Comparison of ENCODE assay signal across 23 mouse cellular contexts in the genomic region with DNA sequence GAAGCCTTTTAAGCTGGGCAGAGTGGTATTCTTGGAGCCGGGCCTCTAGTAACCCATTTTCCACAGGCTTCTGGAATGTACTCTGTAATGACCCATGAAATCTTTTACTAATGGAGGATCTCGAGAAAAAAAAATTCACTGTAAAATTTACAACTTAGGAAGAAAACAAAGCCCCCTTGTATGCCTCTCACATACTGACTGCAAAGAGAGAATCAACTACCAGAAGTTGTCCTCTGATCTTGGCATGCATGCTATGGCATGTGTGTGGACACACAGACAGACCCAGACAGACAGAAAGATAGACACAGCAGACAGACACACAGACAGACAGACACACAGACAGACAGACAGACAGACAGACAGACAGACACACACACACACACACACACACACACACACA.
"Had no signal": no experiment of that assay in that cellular context is flagged by ENCODE, and none has a peak within 500 bp of the region (broad histone marks: within the 10 kb centered on the region; RNA-seq: fewer than 3 reads in every experiment).

No protein-coding gene starts in this region.

- H3K4me3 ChIP-seq: heart, adult 2 months; heart, embryonic 12.5 days; hindbrain, embryonic 10.5 days; hindbrain, embryonic 12.5 days; intestine, embryonic 15.5 days; layer of hippocampus, adult 2 months; left cerebral cortex, adult 2 months; liver, embryonic 13.5 days had no signal

- H3K27me3 ChIP-seq: heart, embryonic 12.5 days; hindbrain, embryonic 12.5 days; intestine, embryonic 15.5 days had no signal

- H3K4me1 ChIP-seq: heart, embryonic 12.5 days; hindbrain, embryonic 10.5 days; hindbrain, embryonic 12.5 days; intestine, embryonic 15.5 days; liver, embryonic 13.5 days had no signal

- H3K4me2 ChIP-seq: heart, embryonic 12.5 days; hindbrain, embryonic 12.5 days; hindbrain, embryonic 14.5 days; intestine, embryonic 15.5 days; liver, embryonic 11.5 days; liver, embryonic 13.5 days had no signal

- DNase-seq: forebrain, postnatal 0 days; gastrocnemius, postnatal 14 days; gastrocnemius, postnatal 36 days; heart, adult 2 months; heart, postnatal 10 days; heart, postnatal 4 days; kidney, adult 18-20 months; kidney, adult 8-10 months; kidney, postnatal 14 days; kidney, postnatal 4 days; liver; liver, embryonic 13.5 days had no signal

- H3K9me3 ChIP-seq: heart, embryonic 12.5 days; hindbrain, embryonic 10.5 days; hindbrain, embryonic 12.5 days; intestine, embryonic 15.5 days; liver, embryonic 13.5 days had no signal

- ATAC-seq: forebrain, postnatal 0 days; hindbrain, embryonic 16.5 days; inflammation-experienced regulatory T-cells, adult 6 months; intestine, embryonic 15.5 days; intestine, postnatal 0 days had no signal

- H3K27ac ChIP-seq: heart, adult 2 months; hindbrain, embryonic 10.5 days; hindbrain, embryonic 12.5 days; hindbrain, embryonic 14.5 days; intestine, embryonic 15.5 days; layer of hippocampus, adult 2 months; left cerebral cortex, adult 2 months; liver, embryonic 13.5 days had no signal

- H3K9ac ChIP-seq: forebrain, postnatal 0 days; heart, embryonic 12.5 days; hindbrain, embryonic 12.5 days; hindbrain, embryonic 14.5 days; intestine, embryonic 15.5 days; liver, embryonic 13.5 days had no signal

- H3K36me3 ChIP-seq: heart, embryonic 12.5 days; hindbrain, embryonic 10.5 days; hindbrain, embryonic 12.5 days; intestine, embryonic 15.5 days; liver, embryonic 13.5 days had no signal
